Mouse (Mus musculus): ENCODE results near the gene Colq. TPM values are rescaled to one million over a fixed set of nuclear protein-coding genes. Genes with fewer than 3 reads are reported as not detected.

The Colq gene
- total RNA-seq (2023), result 0.77 TPM

DNA sequence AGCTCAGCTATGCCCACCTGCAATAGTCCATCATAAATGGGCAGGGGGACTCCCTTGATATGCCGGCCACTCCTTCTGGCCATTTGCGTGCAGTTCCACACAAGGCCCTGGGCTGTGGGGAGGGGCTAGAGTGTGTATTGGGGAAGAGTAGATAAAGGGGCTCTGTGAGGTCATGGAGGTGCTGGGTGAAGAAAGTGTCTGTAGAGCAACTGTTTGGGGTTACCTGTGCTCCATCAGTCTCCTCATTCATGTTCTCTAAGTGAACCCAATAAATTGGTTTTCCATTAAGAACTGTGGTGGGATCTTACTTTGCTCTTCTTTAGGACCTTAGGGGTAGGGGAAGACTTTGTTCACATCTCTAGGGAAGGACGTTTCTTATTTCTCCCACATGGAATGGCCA is at the start of gene Colq:
Gene Colq, minus strand, starts transcription at position 101 of the 400 bp plus-strand sequence.

DNA sequence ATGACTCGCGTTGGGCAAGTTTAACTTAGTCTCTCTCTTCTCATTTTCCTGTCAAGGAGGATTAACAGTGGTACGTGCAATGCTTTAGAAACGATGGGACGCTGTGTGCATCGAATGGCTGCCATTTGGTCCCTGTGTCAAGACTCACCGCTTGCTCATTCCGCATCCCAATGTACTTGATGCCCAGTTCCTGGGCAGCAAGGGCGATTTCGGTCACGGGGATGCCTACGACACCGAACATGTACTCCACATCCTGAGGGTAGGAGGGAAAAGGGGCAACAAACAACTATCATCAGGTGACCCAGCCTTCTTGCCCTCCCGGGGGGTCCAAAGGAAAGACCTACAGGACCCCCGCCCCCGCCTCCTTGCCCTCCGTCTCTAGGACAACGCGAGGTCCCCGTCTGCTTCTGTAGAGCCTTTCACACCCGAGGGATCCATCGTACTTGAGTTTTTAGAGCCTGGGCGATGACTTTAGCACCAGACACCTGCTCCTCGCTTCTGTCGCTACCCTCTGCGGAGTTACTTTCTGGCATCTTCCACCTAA is 49.3 kb upstream of the Colq start, which contains the start of gene Gm49387:
Gene Gm49387, minus strand, starts transcription at position 533 of the 544 bp plus-strand sequence.

DNA sequence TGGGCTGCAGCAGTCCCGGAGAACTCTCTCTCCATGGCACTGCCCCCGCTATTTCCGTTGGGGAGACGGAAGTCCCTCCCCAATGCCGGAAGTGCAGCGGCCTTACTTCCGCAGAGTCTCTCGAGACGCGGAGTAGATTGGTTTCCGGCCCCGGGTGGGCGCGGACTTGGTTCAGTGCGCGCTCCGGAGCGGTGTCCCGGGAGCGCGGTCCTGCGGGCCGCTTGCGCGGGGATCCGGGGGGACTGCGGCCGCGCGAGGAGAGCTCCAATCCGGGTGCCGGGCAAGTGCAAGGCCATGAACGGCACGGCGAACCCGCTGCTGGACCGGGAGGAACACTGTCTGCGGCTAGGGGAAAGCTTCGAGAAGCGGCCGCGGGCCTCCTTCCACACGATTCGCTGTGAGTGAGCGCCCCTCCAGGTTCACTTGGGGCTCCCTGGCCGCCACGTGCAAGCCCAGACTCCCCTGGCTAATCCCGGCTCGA is 96.1 kb downstream of the Colq start, which contains the start of gene Mettl6:
Gene Mettl6, minus strand, starts transcription at position 66 of the 481 bp plus-strand sequence.

DNA sequence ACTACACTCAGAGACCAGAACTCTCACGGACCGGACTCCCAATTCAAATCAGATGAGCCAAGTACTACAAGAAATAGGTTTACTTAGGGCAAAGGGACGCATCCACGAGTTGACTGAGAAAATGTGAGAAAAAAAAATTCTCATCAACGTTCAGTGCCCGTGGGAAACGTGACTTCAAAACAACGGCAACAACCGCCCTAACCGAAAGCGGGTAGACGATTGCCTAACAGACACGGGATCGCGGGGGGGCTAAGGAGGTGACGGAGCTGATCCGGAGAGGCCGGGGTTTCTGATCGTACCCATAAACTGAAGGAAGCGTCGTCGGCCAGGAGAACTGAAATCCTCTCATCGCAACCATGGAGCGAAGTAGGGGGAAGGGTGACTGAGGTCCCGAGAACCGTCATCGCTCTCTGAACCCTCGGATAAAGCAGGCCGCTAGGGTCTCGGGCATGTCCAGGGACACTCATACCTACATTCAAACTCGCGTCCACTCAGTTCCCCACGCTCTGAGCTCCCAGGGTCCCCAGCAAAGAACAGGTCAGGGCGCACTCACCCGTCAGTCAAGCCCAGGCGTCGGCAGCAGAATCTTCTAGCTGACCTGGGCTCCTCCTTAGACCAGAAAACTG is 96.7 kb downstream of the Colq start, which contains the start of gene Eaf1:
Gene Eaf1, plus strand, starts transcription at position 51 of the 626 bp plus-strand sequence.

Other genes with a start within 250 kb of the Colq start
- 103 TPM for gene Sh3bp5, start 155.3 kb downstream of the Colq start, total RNA-seq (2023)
- 42.9 TPM for gene Eaf1, start 96.9 kb downstream of the Colq start, total RNA-seq (2023)
- 33.3 TPM for gene Mettl6, start 96.3 kb downstream of the Colq start, total RNA-seq (2023)
- gene Gm49387, start 49.5 kb upstream of the Colq start, total RNA-seq (2023), result not detected
- 7.8 TPM for gene Btd, start 49.7 kb upstream of the Colq start, total RNA-seq (2023)
- 9.0 TPM for gene Hacl1, start 49.9 kb upstream of the Colq start, total RNA-seq (2023)
- 26.1 TPM for gene Ankrd28, start 239.3 kb upstream of the Colq start, total RNA-seq (2023)

All from CD8-positive naive resting alpha-beta T cell, adult 57 days (primary cell).